Mouse (Mus musculus) heart, postnatal 0 days (tissue): ENCODE measurements around the gene Stk24. TPM values are rescaled to one million over a fixed set of nuclear protein-coding genes. Genes with fewer than 3 reads are reported as not detected.
A peak's percentile ranks its signal among the peaks of the same experiment; 100 is the strongest.

Source experiments
- ATAC-seq: fragments of 200-750 bp; cut with Nextera tagmentation; 2 replicates; pipeline ENCODE4 v1.8.0; 2017; ENCODE audit warnings: low read depth, moderate number of reproducible peaks, moderate library complexity; ENCODE audit not compliant: insufficient read depth
- DNase-seq: peaks from one replicate; pipeline ENCODE4 v3.0.0-alpha.2; 2016; ENCODE audit warnings: low spot score
- H3K27ac ChIP-seq: fragments of 300-500 bp; sonication (generic); 2 replicates; pipeline ENCODE4 v1.5.1; 2014; ENCODE audit warnings: low read depth, mild to moderate bottlenecking
- H3K27me3 ChIP-seq: fragments of 300-500 bp; sonication (generic); 2 replicates; pipeline ENCODE4 v1.6.1; 2014; ENCODE audit warnings: low read length, mixed read lengths; ENCODE audit not compliant: control insufficient read depth, insufficient read depth
- H3K36me3 ChIP-seq: fragments of 300-500 bp; sonication (generic); replicated peaks from 2 replicates; pipeline ENCODE4 v1.6.1; 2014; ENCODE audit warnings: low read length, mixed read lengths; ENCODE audit not compliant: control insufficient read depth, insufficient read depth
- H3K4me1 ChIP-seq: fragments of 300-500 bp; sonication (generic); 2 replicates; pipeline ENCODE4 v1.6.1; 2014; ENCODE audit warnings: antibody characterized with exemption; ENCODE audit not compliant: control insufficient read depth, insufficient read depth
- H3K4me2 ChIP-seq: fragments of 300-500 bp; sonication (generic); 2 replicates; pipeline ENCODE4 v1.6.1; 2014; ENCODE audit warnings: low read depth, mild to moderate bottlenecking, low read length, moderate library complexity
- H3K4me3 ChIP-seq: fragments of 300-500 bp; sonication (generic); 2 replicates; pipeline ENCODE4 v1.5.1; 2014; ENCODE audit warnings: low read depth, low read length
- H3K9ac ChIP-seq: fragments of 300-500 bp; sonication (generic); replicated peaks from 2 replicates; pipeline ENCODE4 v1.6.1; 2014; ENCODE audit warnings: low read depth, low read length, mixed read lengths
- H3K9me3 ChIP-seq: fragments of 300-500 bp; sonication (generic); replicated peaks from 2 replicates; pipeline ENCODE4 v1.6.1; 2016; ENCODE audit warnings: low read length; ENCODE audit not compliant: control insufficient read depth
- CTCF ChIP-seq: IDR thresholded peaks from 2 replicates; pipeline ENCODE4 v1.5.1; 2016; ENCODE audit warnings: antibody characterized with exemption, control low read depth, low read depth
- EP300 ChIP-seq: IDR thresholded peaks from 2 replicates; pipeline ENCODE4 v1.6.1; 2016; ENCODE audit warnings: antibody characterized with exemption, low read depth
- WGBS: fragments of 180-500 bp; shearing (Covaris S2); extraction: QIAGEN DNeasy Blood & Tissue Kit; methylation state at CpG from one replicate; pipeline ENCODE4 v1.1.7; 2014; 5-methylcytosine and 5-hydroxymethylcytosine counted together
- polyA plus RNA-seq: library from polyadenylated mRNA; unstranded; fragments of >200 nt; fragmentation: Nextera tagmentation; extraction: Ambion mirVana; gene quantifications from 2 replicates; pipeline ENCODE4 v1.2.1, GENCODE M21; 2015
- total RNA-seq: library from RNA; depleted of rRNA; stranded (reverse); fragments of >200 nt; gene quantifications from 2 replicates; pipeline ENCODE4 v1.2.3, GENCODE M21; 2014; ENCODE audit warnings: low replicate concordance

The Stk24 gene
- total and polyA plus RNA-seq, 2 experiments from 2014 or later: 26.7 to 62.9 TPM

DNA sequence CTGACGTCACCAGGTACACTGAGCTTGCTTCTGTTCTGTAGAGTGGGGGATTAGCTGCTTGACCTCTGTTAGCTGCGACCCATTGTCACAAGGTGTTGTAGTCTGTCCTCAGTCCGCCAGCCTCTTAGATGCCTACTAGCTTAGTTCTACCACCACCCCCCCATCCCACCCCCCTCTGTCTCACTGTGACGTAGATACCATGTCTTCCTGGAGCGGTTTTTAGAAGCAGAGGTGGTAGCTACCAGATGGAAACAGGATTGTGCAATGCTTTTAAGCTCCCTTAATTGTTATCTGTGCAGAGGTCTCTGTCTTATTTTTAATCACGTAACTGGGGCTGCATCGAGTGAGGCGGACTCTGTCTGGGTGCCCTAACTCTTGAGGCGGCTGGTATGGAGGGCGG, 124.9 kb downstream of the Stk24 start:
- Histone ChIP-seq H3K36me3 (peaks cover 36% of the 10 kb centered on the region), H3K4me2 (no peak overlapping the region), H3K4me1 (no peaks in the 10 kb centered on the region), H3K4me3 (no peak overlapping the region), H3K9me3 (no peaks in the 10 kb centered on the region), H3K27me3 (no peaks in the 10 kb centered on the region), H3K27ac (no peak overlapping the region), H3K9ac (no peak overlapping the region)
- TF ChIP-seq CTCF: no peak
- no peak for TF ChIP-seq EP300
- no peak for DNase-seq
- 82% methylated on average over 10 of the region's 10 CpGs for WGBS
- ATAC-seq: no peak

DNA sequence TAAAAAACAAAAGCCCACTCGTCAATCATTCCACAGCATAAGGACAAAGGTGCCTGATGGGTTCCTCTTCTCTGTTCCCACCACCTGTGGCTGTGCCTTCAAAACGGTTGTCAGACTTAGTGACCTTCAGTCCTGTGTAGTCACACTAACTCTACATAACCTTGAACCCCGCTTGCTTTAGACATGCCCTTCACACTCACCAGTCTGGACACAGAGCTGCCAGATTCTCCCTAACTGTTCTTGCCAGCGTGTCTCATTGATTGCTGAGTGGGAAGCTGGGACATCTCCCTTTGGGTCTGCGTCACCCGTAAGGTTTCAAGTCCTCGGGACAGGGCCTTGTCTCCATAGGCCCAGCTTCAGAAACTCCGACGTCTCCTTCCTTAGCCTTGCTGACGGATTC, 127.3 kb downstream of the Stk24 start:
- TF ChIP-seq CTCF: no peak
- no peak for TF ChIP-seq EP300
- DNase-seq (no peak), ATAC-seq (peak; percentile 30; the same call in 1 of the 2 replicates)
- Histone ChIP-seq H3K27me3 (no peaks in the 10 kb centered on the region), H3K4me3 (no peak overlapping the region), H3K9me3 (no peaks in the 10 kb centered on the region), H3K27ac (no peak overlapping the region), H3K4me2 (no peak overlapping the region), H3K9ac (no peak overlapping the region), H3K4me1 (no peaks in the 10 kb centered on the region; the same call in 1 of the 2 replicates), H3K36me3 (peaks cover 33% of the 10 kb centered on the region)
- WGBS: 78% methylated on average over 10 of the region's 10 CpGs

DNA sequence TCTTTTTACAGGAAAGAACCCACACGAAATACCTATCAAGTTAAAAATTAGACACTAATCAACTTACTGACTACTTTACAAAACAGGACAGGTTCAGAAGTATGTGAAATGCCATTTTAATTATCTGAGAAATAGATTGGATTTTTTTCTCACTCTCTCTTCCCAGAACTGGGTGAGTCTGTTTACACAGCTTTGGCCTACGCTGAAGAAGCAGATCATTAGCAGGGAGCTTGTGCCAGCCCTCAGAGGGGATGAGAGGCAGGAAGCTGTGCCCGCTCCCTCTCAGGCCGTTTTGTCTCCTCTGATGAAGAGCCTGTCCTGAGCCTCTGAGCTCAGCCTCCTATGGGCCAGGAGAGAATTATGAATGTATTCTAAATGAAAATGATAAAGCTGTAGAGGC, 128.1 kb downstream of the Stk24 start:
- ATAC-seq (no peak), DNase-seq (no peak)
- Histone ChIP-seq H3K27me3 (no peaks in the 10 kb centered on the region), H3K4me1 (peaks cover 8% of the 10 kb centered on the region; the same call in 1 of the 2 replicates), H3K9ac (no peak overlapping the region), H3K4me3 (no peak overlapping the region), H3K36me3 (peaks cover 25% of the 10 kb centered on the region), H3K4me2 (no peak overlapping the region), H3K9me3 (no peaks in the 10 kb centered on the region), H3K27ac (no peak overlapping the region)
- TF ChIP-seq EP300 (no peak), CTCF (no peak)
- 71% methylated on average over 4 of the region's 4 CpGs for WGBS

DNA sequence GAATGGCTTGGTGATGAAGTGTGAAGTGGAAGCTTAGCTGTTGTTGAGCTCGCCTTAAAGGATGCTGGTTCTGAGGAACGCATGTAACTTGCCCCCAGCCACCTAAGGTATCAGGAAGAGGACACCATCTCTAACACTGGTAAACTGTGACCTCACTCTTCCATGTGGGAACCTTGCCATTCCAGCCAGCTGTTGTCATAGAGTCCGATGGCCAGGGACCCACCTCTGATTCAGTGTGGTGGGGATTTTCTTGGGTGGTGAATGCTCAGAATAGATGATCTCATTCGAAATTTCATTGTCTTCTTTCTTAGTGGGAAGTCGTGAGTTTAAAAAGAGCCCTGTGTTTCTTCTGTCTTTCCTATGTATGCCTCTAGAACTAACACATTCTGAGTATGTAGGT, 128.7 kb downstream of the Stk24 start:
- H3K4me3 ChIP-seq: no peak overlapping the region
- H3K4me2 ChIP-seq: no peak overlapping the region
- no peak for DNase-seq
- no peak overlapping the region for H3K27ac ChIP-seq
- H3K27me3 ChIP-seq: no peaks in the 10 kb centered on the region
- H3K4me1 ChIP-seq: peaks cover 13% of the 10 kb centered on the region
- peaks cover 22% of the 10 kb centered on the region; the same call in 1 of the 2 replicates for H3K36me3 ChIP-seq
- 74% methylated on average over 5 of the region's 5 CpGs for WGBS
- no peak for ATAC-seq
- no peak overlapping the region for H3K9ac ChIP-seq
- no peaks in the 10 kb centered on the region for H3K9me3 ChIP-seq
- TF ChIP-seq EP300 (no peak), CTCF (no peak)

DNA sequence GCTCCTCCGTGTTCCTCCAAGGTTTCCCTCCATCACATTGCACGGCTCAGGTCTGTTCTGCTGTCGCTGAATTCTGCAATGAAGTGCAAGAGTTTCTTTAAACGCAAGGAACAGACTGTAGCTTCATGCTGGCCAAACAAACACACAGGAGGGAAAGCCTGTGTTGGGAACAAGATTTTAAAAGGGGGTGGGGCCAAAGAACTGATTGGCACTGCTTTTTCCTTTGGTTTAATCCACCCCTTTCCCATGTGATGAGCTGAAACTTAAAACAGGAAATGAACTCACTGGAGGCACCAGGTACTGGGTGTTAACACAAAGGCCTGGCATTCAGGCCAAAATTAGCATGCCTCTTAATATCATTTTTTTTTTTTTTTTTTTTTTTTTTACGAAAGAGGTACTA, 131.5 kb downstream of the Stk24 start:
- Histone ChIP-seq H3K36me3 (peaks cover 27% of the 10 kb centered on the region), H3K4me3 (no peak overlapping the region), H3K9ac (no peak overlapping the region), H3K27me3 (no peaks in the 10 kb centered on the region), H3K27ac (peak overlapping the region; percentile 5; the same call in 1 of the 2 replicates), H3K9me3 (no peaks in the 10 kb centered on the region), H3K4me2 (no peak overlapping the region), H3K4me1 (peaks cover 17% of the 10 kb centered on the region)
- WGBS: 82% methylated on average over 5 of the region's 5 CpGs
- DNase-seq (no peak), ATAC-seq (no peak)
- TF ChIP-seq CTCF (no peak), EP300 (no peak)

DNA sequence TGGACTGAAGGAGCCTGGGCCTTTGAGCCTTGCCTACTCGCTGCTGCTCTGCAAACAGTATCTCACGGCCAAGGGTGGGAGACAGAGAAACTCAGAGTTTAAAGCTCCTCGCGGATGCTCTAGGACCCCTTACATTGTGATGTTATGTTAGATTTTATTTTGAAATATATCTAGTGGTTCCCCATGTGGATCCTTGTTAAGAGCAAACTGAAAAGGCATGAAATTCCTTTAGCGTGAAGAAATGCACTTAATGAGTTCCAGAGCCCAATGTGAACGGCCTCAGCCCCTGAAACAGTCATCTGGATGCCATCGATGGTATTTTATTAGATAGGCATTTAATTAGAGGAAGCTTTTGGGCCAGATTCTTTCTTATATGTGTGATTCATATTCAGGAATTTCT, 132.5 kb downstream of the Stk24 start:
- 60% methylated on average over 7 of the region's 7 CpGs for WGBS
- TF ChIP-seq CTCF: no peak
- no peak for TF ChIP-seq EP300
- Histone ChIP-seq H3K27me3 (no peaks in the 10 kb centered on the region), H3K27ac (peak overlapping the region; percentile 35), H3K4me1 (peaks cover 17% of the 10 kb centered on the region), H3K36me3 (peaks cover 34% of the 10 kb centered on the region), H3K9ac (no peak overlapping the region), H3K4me2 (no peak overlapping the region), H3K4me3 (no peak overlapping the region), H3K9me3 (no peaks in the 10 kb centered on the region)
- no peak for ATAC-seq
- no peak for DNase-seq
